Mouse (Mus musculus) lung, adult 2 months (tissue): ENCODE data around the gene Igsf8. TPM values are rescaled to one million over a fixed set of nuclear protein-coding genes. Genes with fewer than 3 reads are reported as not detected.
A peak's percentile ranks its signal among the peaks of the same experiment; 100 is the strongest.

Experiments used
- DNase-seq: peaks from one replicate; pipeline ENCODE4 v3.0.0; 2022
- H3K4me1 ChIP-seq: fragments of 200-500 bp; 2 replicates; pipeline ENCODE4 v1.6.1; 2011; ENCODE audit warnings: low read length; ENCODE audit not compliant: control insufficient read depth, insufficient read depth
- H3K4me3 ChIP-seq: fragments of 200-500 bp; replicated peaks from 2 replicates; pipeline ENCODE3; 2011; ENCODE audit warnings: low read depth, mild to moderate bottlenecking, control low read depth, low read length; ENCODE audit errors: extremely low read depth
- CTCF ChIP-seq: fragments of 200-500 bp; IDR thresholded peaks from 2 replicates; pipeline ENCODE4 v1.5.1; 2011; ENCODE audit warnings: mild to moderate bottlenecking, low read length, control low read depth; ENCODE audit not compliant: insufficient read depth
- POLR2A ChIP-seq: fragments of 200-500 bp; IDR thresholded peaks from 2 replicates; pipeline ENCODE4 v1.6.1; 2011; ENCODE audit warnings: low read depth, mild to moderate bottlenecking, control low read depth, low read length, borderline replicate concordance; ENCODE audit errors: extremely low read depth
- WGBS: fragments of 180-500 bp; shearing (Covaris S2); methylation state at CpG from one replicate; pipeline ENCODE4 v1.1.7; 2018; 5-methylcytosine and 5-hydroxymethylcytosine counted together
- polyA plus RNA-seq: library from polyadenylated mRNA; depleted of rRNA; stranded (reverse); fragments of >200 nt; gene quantifications from 2 replicates; pipeline ENCODE4 v1.2.3, GENCODE M21; 2012; rRNA removed

Igsf8 gene
- polyA plus RNA-seq, result 90.8 and 105 TPM in 2 replicates

DNA sequence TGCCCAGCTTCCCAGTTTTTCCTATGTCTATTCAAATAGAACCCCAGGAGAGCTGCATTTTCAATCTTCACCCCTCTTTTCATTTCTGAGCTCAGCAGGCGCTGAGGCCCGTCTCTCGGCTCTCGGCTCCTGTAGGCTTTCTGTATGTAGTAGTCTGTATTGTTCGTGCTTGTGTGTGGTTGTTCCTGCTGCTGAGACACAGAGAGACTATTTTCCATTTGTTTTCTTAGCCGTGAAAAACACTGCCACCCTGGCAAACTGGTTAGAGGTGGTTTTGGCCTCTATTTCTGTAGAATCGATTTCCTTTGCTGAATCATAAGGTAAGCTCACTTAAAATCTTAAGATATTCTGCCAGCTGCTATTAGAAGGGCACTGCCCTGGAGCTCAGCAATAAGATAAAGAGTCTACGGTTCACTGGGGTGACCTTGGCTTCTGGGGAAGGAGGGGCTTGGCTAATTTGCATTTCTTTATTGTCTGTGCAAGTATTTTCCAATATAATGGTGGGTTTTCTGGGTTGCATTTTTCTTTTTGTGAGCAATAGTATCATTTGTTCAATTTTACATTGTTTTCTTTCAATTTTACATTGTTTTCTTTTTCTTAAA is at the start of gene Igsf8:
Igsf8 (plus strand) TSS at position 165 of the 602 bp plus-strand sequence.
- no peak for TF ChIP-seq POLR2A
- no peak for TF ChIP-seq CTCF
- 79% methylated on average over 8 of the region's 8 CpGs for WGBS
- H3K4me3 ChIP-seq, result no peak within 1 kb of the TSS

GRCm38 (mm10) chr1:172212776-172213175 is 48.7 kb upstream of the Igsf8 start:
- no peak for DNase-seq
- WGBS, result 40% methylated on average over 5 of the region's 5 CpGs
- Histone ChIP-seq H3K4me3 (no peak overlapping the region), H3K4me1 (peaks cover 3% of the 10 kb centered on the region; the same call in 1 of the 2 replicates)
- TF ChIP-seq CTCF, result no peak
- TF ChIP-seq POLR2A, result no peak

More for the DNA sequence above, at the start of gene Igsf8:
- H3K4me1 ChIP-seq, result no peaks in the 10 kb centered on the region
- DNase-seq, result no peak

DNA sequence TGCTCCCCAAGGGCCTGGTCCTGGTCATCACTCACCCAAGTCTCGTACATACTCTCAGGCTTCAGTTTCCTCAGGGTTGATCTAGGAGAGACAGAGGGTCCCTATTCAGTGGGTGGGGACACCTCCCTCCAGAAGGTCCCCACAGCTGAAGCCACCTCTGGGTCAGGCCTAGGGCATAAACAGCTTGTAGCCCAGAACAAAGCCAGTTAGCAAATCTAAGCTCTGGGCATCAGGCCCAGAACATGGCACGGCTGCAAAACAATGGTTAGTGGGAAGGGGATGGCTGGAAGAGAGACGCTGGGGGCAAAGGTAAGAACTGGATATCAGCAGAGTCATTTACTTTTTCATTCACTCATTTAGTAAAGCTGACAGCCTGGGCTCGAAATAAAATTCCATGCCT is 47.7 kb upstream of the Igsf8 start:
- 48% methylated on average over 4 of the region's 4 CpGs for WGBS
- no peak for DNase-seq

GRCm38 (mm10) chr1:172214748-172215147 is 46.7 kb upstream of the Igsf8 start:
- DNase-seq, result no peak

More for the DNA sequence above, 47.7 kb upstream of the Igsf8 start:
- Histone ChIP-seq H3K4me3 (no peak overlapping the region), H3K4me1 (peaks cover 3% of the 10 kb centered on the region; the same call in 1 of the 2 replicates)
- no peak for TF ChIP-seq POLR2A
- TF ChIP-seq CTCF, result no peak

DNA sequence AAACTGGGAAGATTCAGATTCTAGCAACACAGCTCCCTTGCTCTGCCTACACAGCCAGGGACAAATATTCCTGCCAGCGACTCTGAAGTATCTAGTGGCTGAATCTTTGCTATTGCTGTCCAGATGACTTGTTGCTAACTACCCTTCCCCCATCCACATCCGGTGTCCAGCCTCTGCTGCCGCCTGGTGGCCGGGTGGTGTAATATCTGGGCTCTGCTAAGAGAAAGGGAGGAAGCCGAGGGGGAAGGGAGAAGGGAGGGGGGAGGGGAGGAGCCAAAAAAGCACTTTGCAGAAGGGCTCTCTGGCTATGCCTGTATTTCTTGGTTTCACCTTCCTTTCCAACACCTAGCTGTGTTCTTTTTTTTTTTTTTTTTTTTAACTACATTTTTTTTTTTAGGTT is 44.3 kb upstream of the Igsf8 start:
- peak; percentile 97 for DNase-seq
- Histone ChIP-seq H3K4me3 (peak overlapping the region; percentile 42), H3K4me1 (peaks cover 15% of the 10 kb centered on the region)
- 4% methylated on average over 5 of the region's 5 CpGs for WGBS
- TF ChIP-seq CTCF (peak; percentile 89), POLR2A (no peak)

More at GRCm38 (mm10) chr1:172214748-172215147, 46.7 kb upstream of the Igsf8 start:
- no peak for TF ChIP-seq CTCF
- no peak for TF ChIP-seq POLR2A
- 20% methylated on average over 3 of the region's 3 CpGs for WGBS
- H3K4me3 ChIP-seq, result no peak overlapping the region
- peaks cover 3% of the 10 kb centered on the region; the same call in 1 of the 2 replicates for H3K4me1 ChIP-seq

DNA sequence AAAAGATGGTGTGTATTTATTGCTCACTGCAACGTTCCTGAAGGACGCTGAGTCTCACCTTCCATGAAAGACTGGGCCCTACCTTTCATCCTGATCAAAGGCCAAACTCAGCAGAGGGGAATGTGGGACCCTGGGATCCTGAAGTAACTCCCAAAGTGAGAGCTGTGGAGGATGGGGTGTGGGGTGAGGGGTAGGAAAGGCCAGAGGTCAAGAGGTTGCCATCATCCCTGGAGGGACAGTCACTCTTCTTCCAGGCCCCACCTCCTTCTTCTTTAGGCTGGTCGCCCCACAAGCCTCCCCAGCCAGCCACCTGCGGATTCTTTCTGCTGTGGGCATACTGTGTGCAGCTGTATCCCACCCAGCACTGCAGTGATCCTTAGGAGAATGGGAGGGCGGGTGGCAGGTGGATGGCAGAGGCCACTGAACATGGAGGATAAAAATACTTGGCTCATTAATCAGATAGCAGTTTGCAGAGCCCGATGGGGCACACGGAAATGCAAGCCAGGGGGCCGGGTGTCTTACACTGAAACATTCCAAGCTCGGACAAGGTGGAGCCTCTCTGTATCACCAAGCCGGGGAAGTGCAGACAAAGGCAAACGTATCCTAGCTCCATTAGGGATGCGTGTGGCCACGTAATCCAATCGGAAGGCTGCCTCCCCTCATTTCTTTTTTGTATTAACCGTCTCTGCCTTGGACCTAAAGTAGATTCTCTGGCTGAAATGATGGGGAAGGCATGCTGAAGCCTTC is 43.1 kb upstream of the Igsf8 start:
- DNase-seq, result no peak
- Histone ChIP-seq H3K4me1 (peaks cover 15% of the 10 kb centered on the region), H3K4me3 (no peak overlapping the region)
- no peak for TF ChIP-seq CTCF
- TF ChIP-seq POLR2A, result no peak
- 60% methylated on average over 15 of the region's 15 CpGs for WGBS

GRCm38 (mm10) chr1:172219451-172220406 is 41.7 kb upstream of the Igsf8 start, which contains the start of gene Casq1:
Gene Casq1, minus strand, starts transcription at chr1:172219868.
- no peak within 1 kb of the TSS for H3K4me3 ChIP-seq
- H3K4me1 ChIP-seq, result peaks cover 15% of the 10 kb centered on the region
- WGBS, result 83% methylated on average over 19 of the region's 19 CpGs
- no peak for TF ChIP-seq CTCF
- no peak for TF ChIP-seq POLR2A
- DNase-seq, result no peak

DNA sequence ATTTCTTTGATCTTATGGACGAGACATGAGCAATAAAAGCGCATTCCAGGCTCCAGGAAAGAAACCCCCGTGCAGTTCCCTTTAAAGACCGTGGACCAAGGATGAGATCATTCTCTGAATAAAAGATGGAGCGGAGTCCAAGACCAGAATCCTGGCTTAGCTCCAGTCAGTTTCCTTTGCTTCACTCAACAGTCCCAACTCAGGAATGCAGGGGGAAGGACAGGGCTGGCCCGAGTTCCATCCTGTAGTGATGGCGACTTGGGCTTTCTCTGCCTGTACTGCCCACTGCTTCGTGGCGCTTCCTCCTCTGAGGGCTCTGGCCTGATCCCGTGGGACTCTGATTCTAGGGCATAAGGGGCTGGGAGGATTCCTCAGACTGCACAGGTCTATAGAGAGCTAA is 41.0 kb upstream of the Igsf8 start:
- Histone ChIP-seq H3K4me3 (no peak overlapping the region), H3K4me1 (peaks cover 15% of the 10 kb centered on the region)
- DNase-seq, result peak; percentile 51
- WGBS, result 26% methylated on average over 10 of the region's 10 CpGs
- TF ChIP-seq CTCF, result no peak
- TF ChIP-seq POLR2A, result peak; percentile 67; the same call in 1 of the 2 replicates
